Mouse (Mus musculus) neural tube, embryonic 14.5 days (tissue): Measurements from ENCODE around the gene Ugt1a6b. TPM values are rescaled to one million over a fixed set of nuclear protein-coding genes. Genes with fewer than 3 reads are reported as not detected.
A peak's percentile ranks its signal among the peaks of the same experiment; 100 is the strongest.

ENCODE experiments used
- ATAC-seq: fragments of 200-750 bp; cut with Nextera tagmentation; 2 replicates; pipeline ENCODE4 v1.8.0; 2017; ENCODE audit warnings: low read depth, mild to moderate bottlenecking, moderate TSS enrichment, moderate library complexity
- H3K27ac ChIP-seq: fragments of 300-500 bp; sonication (generic); 2 replicates; pipeline ENCODE4 v1.5.1; 2014; ENCODE audit warnings: low read depth, mild to moderate bottlenecking, control low read depth, low read length, moderate library complexity, mixed read lengths
- H3K27me3 ChIP-seq: fragments of 300-500 bp; sonication (generic); 2 replicates; pipeline ENCODE4 v1.6.1; 2014; ENCODE audit warnings: low read length; ENCODE audit not compliant: control insufficient read depth, insufficient read depth
- H3K36me3 ChIP-seq: fragments of 300-500 bp; sonication (generic); 2 replicates; pipeline ENCODE4 v1.6.1; 2014; ENCODE audit warnings: low read length, mixed read lengths; ENCODE audit not compliant: control insufficient read depth, insufficient read depth
- H3K4me1 ChIP-seq: fragments of 300-500 bp; sonication (generic); 2 replicates; pipeline ENCODE4 v1.6.1; 2014; ENCODE audit warnings: low read length; ENCODE audit not compliant: control insufficient read depth, insufficient read depth
- H3K4me2 ChIP-seq: fragments of 300-500 bp; sonication (generic); 2 replicates; pipeline ENCODE4 v1.6.1; 2014; ENCODE audit warnings: mild to moderate bottlenecking, low read depth, low read length, control low read depth
- H3K4me3 ChIP-seq: fragments of 300-500 bp; sonication (generic); 2 replicates; pipeline ENCODE4 v1.5.1; 2014; ENCODE audit warnings: low read depth, low read length, control low read depth, mixed read lengths
- H3K9ac ChIP-seq: fragments of 300-500 bp; sonication (generic); replicated peaks from 2 replicates; pipeline ENCODE4 v1.6.1; 2014; ENCODE audit warnings: low read depth, mild to moderate bottlenecking, control low read depth, low read length, mixed read lengths
- H3K9me3 ChIP-seq: fragments of 300-500 bp; sonication (generic); 2 replicates; pipeline ENCODE4 v1.6.1; 2016; ENCODE audit warnings: low read length; ENCODE audit not compliant: control insufficient read depth
- WGBS: fragments of 180-500 bp; shearing (Covaris S2); extraction: QIAGEN DNeasy Blood & Tissue Kit; methylation state at CpG from one replicate; pipeline ENCODE4 v1.1.7; 2014; 5-methylcytosine and 5-hydroxymethylcytosine counted together
- polyA plus RNA-seq: library from polyadenylated mRNA; unstranded; fragments of >200 nt; fragmentation: Nextera tagmentation; extraction: Ambion mirVana; gene quantifications from 2 replicates; pipeline ENCODE4 v1.2.1, GENCODE M21; 2014

Ugt1a6b gene
- polyA plus RNA-seq, 1 experiment from 2014 or later: not detected

DNA sequence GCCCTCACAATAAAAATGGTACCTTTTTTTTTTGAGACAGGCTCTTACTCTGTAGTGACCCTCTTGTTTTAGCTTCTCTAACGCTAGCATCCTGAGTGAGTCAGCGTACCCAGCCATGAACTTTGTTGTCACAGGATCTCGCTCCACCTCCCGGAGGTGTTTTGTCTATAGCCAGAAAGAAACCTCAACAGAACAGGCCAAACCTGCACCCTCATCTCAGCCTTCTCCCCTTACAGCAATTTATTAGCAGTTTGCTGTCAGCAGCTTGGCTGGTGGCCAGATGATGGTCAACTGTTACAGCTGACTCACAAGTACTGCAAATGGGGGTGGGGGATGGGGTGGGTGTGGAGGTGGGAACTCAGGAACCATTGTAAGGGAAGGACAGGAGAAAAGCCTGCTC, 159.2 kb downstream of the Ugt1a6b start:
- peak; percentile 10; the same call in 1 of the 2 replicates for ATAC-seq
- peaks cover 12% of the 10 kb centered on the region for H3K9me3 ChIP-seq
- H3K4me1 ChIP-seq: no peaks in the 10 kb centered on the region
- no peak overlapping the region for H3K4me2 ChIP-seq
- H3K4me3 ChIP-seq: no peak overlapping the region
- H3K9ac ChIP-seq: no peak overlapping the region
- H3K36me3 ChIP-seq: peaks cover 59% of the 10 kb centered on the region
- H3K27ac ChIP-seq: no peak overlapping the region
- no peaks in the 10 kb centered on the region for H3K27me3 ChIP-seq
- WGBS: 80% methylated on average over 4 of the region's 4 CpGs

DNA sequence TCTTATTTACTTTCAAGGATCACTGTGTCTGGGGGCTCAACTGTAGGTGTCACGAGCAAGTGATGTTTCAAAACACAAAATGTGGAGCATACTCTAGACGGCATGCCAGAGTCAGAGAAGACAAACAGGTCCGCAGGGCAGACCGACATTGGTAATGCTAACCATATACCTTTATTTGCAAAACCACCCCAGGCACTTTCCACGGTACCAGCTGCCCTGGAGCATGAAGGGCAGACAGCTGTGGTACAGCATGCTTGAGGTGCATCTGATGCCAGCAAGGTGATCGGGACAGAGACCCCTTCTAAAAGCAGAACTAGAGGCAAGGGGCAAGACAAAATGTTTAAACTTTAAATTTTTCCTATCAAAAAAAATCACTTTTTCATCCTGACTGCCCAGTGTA, 159.9 kb downstream of the Ugt1a6b start:
- H3K27ac ChIP-seq: no peak overlapping the region
- peaks cover 66% of the 10 kb centered on the region for H3K36me3 ChIP-seq
- H3K9ac ChIP-seq: no peak overlapping the region
- H3K4me3 ChIP-seq: no peak overlapping the region
- no peak overlapping the region for H3K4me2 ChIP-seq
- no peaks in the 10 kb centered on the region for H3K27me3 ChIP-seq
- peaks cover 5% of the 10 kb centered on the region; the same call in 1 of the 2 replicates for H3K9me3 ChIP-seq
- no peak for ATAC-seq
- 77% methylated on average over 6 of the region's 6 CpGs for WGBS
- no peaks in the 10 kb centered on the region for H3K4me1 ChIP-seq

DNA sequence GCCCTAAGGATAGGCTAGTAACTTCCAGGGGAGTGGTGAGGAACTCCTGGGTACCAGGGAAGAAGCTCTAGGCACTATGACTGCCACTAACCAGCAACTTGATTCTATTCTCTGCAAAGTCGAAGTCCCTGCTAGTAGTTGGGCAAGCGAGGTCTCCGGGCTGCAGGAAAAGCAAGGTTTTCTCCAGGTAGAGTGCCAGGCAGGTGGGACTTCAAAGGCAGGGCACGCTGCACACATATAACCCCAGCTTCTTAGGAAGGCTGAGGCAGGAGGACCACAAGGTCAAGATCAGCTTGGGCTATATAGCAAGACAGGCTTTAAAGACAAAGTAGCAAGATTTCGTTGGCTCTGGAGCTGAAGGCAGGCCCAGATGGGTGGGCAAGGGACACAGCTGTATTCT, 160.7 kb downstream of the Ugt1a6b start:
- Histone ChIP-seq H3K27me3 (no peaks in the 10 kb centered on the region), H3K4me1 (no peaks in the 10 kb centered on the region), H3K9me3 (no peaks in the 10 kb centered on the region), H3K4me2 (no peak overlapping the region), H3K9ac (no peak overlapping the region), H3K27ac (no peak overlapping the region), H3K4me3 (no peak overlapping the region), H3K36me3 (peaks cover 74% of the 10 kb centered on the region)
- no peak for ATAC-seq
- WGBS: 93% methylated on average over 5 of the region's 5 CpGs

DNA sequence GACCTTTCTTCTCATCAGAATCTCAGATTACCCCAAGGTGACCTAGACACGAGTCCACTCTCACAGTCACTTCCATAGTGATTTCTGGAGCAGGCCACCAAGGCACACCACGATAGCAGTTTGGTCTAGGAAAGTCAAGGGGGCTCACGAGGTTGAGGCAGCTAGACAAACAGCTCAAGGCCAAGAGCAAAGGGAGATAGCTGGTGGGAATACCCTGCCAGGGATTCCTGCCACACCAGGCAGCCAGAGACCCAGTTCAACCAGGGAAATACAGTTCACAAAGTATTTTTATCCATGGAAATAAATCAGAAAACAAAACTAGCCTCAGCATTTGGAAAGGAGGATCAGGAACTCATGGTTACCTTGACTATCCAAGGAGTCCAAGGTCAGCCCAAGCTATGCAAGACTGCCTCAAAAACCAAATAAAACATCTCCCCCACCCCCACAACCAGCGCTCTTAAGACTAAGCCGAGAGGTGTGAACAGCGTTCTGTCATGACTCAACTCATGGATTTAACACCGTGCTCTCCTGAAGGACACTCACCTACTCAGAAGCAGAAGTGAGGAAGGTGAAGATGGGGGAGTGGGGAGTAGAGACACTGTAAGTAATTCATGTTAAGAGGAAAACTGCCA, 161.3 kb downstream of the Ugt1a6b start:
- peaks cover 80% of the 10 kb centered on the region for H3K36me3 ChIP-seq
- no peak for ATAC-seq
- no peaks in the 10 kb centered on the region for H3K27me3 ChIP-seq
- no peaks in the 10 kb centered on the region for H3K9me3 ChIP-seq
- no peak overlapping the region for H3K27ac ChIP-seq
- H3K4me3 ChIP-seq: no peak overlapping the region
- H3K9ac ChIP-seq: no peak overlapping the region
- H3K4me2 ChIP-seq: no peak overlapping the region
- 91% methylated on average over 7 of the region's 7 CpGs for WGBS
- H3K4me1 ChIP-seq: no peaks in the 10 kb centered on the region

DNA sequence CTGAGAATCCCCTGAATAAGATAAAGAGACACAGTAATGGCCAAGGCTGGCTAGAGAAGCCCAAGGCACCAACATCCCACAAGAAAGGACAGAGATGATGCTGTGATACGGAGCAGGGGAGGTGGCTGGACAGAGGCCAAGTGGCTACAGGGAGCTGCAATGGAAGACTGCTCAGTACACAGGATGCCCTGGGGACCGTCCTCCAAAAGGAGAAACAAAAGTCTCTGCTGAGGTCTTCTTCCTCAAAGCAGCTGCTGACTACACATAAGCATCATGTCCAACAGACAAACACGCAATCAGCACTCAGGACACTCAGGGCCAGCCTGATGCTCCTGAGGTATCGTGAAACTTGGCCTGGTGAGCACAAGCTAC, 161.8 kb downstream of the Ugt1a6b start:
- no peak overlapping the region for H3K4me3 ChIP-seq
- no peak overlapping the region for H3K27ac ChIP-seq
- ATAC-seq: no peak
- no peaks in the 10 kb centered on the region for H3K4me1 ChIP-seq
- WGBS: 81% methylated on average over 4 of the region's 4 CpGs
- no peaks in the 10 kb centered on the region for H3K9me3 ChIP-seq
- H3K9ac ChIP-seq: no peak overlapping the region
- peaks cover 85% of the 10 kb centered on the region for H3K36me3 ChIP-seq
- no peaks in the 10 kb centered on the region for H3K27me3 ChIP-seq
- H3K4me2 ChIP-seq: no peak overlapping the region

DNA sequence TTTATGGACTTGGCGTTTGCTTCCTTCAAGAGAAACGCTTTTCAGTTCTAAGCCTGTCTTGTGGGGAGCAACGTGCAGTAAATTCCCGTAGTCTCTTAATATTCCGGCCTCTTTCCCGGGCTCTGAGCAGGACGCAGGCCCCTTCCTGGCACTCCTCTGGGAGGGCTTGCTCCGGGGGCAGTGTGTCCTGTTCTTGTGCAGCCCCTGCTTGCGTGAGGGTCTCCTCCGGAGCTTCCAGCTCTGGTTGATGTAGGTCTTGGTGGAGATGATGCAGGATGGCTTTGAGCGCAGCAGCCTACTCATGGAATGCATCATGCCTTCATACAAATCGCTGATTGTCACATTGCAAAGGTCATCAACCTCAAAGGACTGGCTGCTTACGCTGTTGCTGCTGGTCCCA, 163.1 kb downstream of the Ugt1a6b start:
- no peak overlapping the region for H3K27ac ChIP-seq
- WGBS: 89% methylated on average over 13 of the region's 13 CpGs
- no peak overlapping the region for H3K4me2 ChIP-seq

DNA sequence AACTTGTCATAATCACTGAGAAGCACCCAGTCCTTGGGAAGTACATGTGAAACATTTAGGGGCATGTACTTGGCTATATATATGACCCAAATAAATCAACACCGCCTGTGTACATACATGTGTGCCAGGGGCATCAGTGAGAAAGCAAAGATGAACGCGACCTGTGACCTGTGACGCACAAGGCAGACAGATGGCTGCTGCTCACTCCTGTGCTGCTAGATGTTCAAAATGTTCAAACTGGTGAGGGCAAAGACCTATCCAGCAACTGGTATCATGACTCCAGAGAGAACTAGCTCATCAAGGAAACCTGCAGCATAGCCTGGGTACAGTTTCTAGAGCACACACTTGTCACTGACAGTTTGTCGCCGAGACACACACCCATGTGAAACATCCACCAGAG, 164.4 kb downstream of the Ugt1a6b start:
- WGBS: 93% methylated on average over 6 of the region's 6 CpGs
- H3K36me3 ChIP-seq: peaks cover 76% of the 10 kb centered on the region
- no peak overlapping the region for H3K27ac ChIP-seq
- no peaks in the 10 kb centered on the region for H3K27me3 ChIP-seq
- ATAC-seq: 0 out of 2 replicates have a peak, but pooled peaks have one; percentile 7
- no peak overlapping the region for H3K9ac ChIP-seq
- H3K4me3 ChIP-seq: no peak overlapping the region
- H3K4me1 ChIP-seq: no peaks in the 10 kb centered on the region
- no peaks in the 10 kb centered on the region for H3K9me3 ChIP-seq
- H3K4me2 ChIP-seq: no peak overlapping the region

More for the DNA sequence above, 163.1 kb downstream of the Ugt1a6b start:
- no peaks in the 10 kb centered on the region for H3K4me1 ChIP-seq
- peaks cover 78% of the 10 kb centered on the region for H3K36me3 ChIP-seq
- H3K9ac ChIP-seq: no peak overlapping the region
- ATAC-seq: no peak
- no peak overlapping the region for H3K4me3 ChIP-seq
- H3K9me3 ChIP-seq: no peaks in the 10 kb centered on the region
- H3K27me3 ChIP-seq: no peaks in the 10 kb centered on the region

DNA sequence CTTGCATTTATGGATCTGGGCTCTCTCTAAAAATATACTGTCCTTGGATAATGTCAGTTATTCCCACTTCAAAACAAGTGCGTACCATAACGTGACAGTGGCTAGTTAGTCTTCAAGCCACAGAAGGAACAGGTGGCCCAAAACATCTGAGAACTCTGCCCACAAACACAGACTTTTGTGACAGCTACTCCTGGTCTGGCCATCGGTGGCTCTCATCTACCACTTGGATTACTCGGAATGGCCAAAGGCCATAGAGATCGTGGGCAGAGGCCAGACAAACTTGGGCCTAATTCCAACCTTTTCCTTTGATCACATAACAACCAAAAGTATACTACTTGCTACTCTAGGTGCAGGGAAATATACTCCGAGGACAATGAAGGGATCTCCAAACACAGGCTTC, 165.0 kb downstream of the Ugt1a6b start:
- Histone ChIP-seq H3K27ac (no peak overlapping the region), H3K36me3 (peaks cover 76% of the 10 kb centered on the region), H3K4me1 (no peaks in the 10 kb centered on the region), H3K9ac (no peak overlapping the region), H3K27me3 (no peaks in the 10 kb centered on the region), H3K4me2 (no peak overlapping the region), H3K4me3 (no peak overlapping the region), H3K9me3 (no peaks in the 10 kb centered on the region)
- no peak for ATAC-seq
- WGBS: 89% methylated on average over 6 of the region's 6 CpGs
